Mouse (Mus musculus) inflammation-experienced regulatory T-cells, adult 6 months (primary cell): ENCODE results near the gene Gm7324. TPM values are rescaled to one million over a fixed set of nuclear protein-coding genes. Genes with fewer than 3 reads are reported as not detected.
"Not testable (repeated sequence)": the region's sequence is repeated elsewhere in the genome, so short reads cannot be mapped to it uniquely, and the experiment has no call there.

Experiments
- ATAC-seq: one replicate; pipeline ENCODE4 v1.8.0; 2017
- polyA plus RNA-seq, 3 experiments: library from polyadenylated mRNA; unstranded; fragments of 100-300 nt; shearing (Covaris generic); gene quantifications; one replicate each; pipeline ENCODE4 v1.2.1; 2017

Gm7324 gene
- polyA plus RNA-seq, result 1 to 10 TPM in 2 of 3 experiments, not detected in 1; 2.0 to 2.1 TPM

- not testable (repeated sequence) for ATAC-seq
Observed at GRCm38 (mm10) chr14:43697621-43698020, at the start of gene Gm7324. Gene Gm7324, plus strand, starts transcription at chr14:43697828.

GRCm38 (mm10) chr14:43677099-43677498, 20.5 kb upstream of the Gm7324 start, which contains the start of gene Gm8165:
Gene Gm8165, minus strand, starts transcription at chr14:43677199.
- not testable (repeated sequence) for ATAC-seq

- not testable (repeated sequence) for ATAC-seq
Observed at GRCm38 (mm10) chr14:43727385-43727784, 29.8 kb downstream of the Gm7324 start, which contains the start of gene Gm16506. Gene Gm16506, minus strand, starts transcription at chr14:43727485.

GRCm38 (mm10) chr14:43747566-43747965, 49.9 kb downstream of the Gm7324 start, which contains the start of gene Gm6526:
Gene Gm6526, plus strand, starts transcription at chr14:43747866.
- not testable (repeated sequence) for ATAC-seq

Other genes with a start within 250 kb of the Gm7324 start
- gene Gm5799, start 154.3 kb upstream of the Gm7324 start, polyA plus RNA-seq, result not detected
- not detected for gene Gm17654, start 118.7 kb upstream of the Gm7324 start, polyA plus RNA-seq
- gene Gm10375, start 89.8 kb upstream of the Gm7324 start, polyA plus RNA-seq, result not detected
- not detected for gene Gm8165, start 20.6 kb upstream of the Gm7324 start, polyA plus RNA-seq
- gene Gm16506, start 29.7 kb downstream of the Gm7324 start, polyA plus RNA-seq, result not detected
- gene Gm6526, start 50.0 kb downstream of the Gm7324 start, polyA plus RNA-seq, result not detected
- gene Gm8180, start 86.9 kb downstream of the Gm7324 start, polyA plus RNA-seq, result not detected
- not detected for gene Ear1, start 177.7 kb downstream of the Gm7324 start, polyA plus RNA-seq
- not detected for gene Ear10, start 225.7 kb downstream of the Gm7324 start, polyA plus RNA-seq
- not detected for gene Gm8113, start 227.6 kb downstream of the Gm7324 start, polyA plus RNA-seq